Mouse (Mus musculus) kidney, postnatal 0 days (tissue): ENCODE measurements around the gene Wwp2. TPM values are rescaled to one million over a fixed set of nuclear protein-coding genes. Genes with fewer than 3 reads are reported as not detected.

Source experiments
- ATAC-seq: fragments of 200-750 bp; cut with Nextera tagmentation; replicated peaks from 2 replicates; pipeline ENCODE4 v1.8.0; 2017; ENCODE audit warnings: low read depth, moderate number of reproducible peaks, moderate TSS enrichment, moderate library complexity; ENCODE audit not compliant: low FRiP score
- DNase-seq: peaks from one replicate; pipeline ENCODE4 v3.0.0-alpha.2; 2016; ENCODE audit warnings: low spot score
- H3K27ac ChIP-seq: fragments of 300-500 bp; sonication (generic); 2 replicates; pipeline ENCODE4 v1.5.1; 2014; ENCODE audit warnings: mild to moderate bottlenecking
- H3K27me3 ChIP-seq: fragments of 300-500 bp; sonication (generic); 2 replicates; pipeline ENCODE4 v1.6.1; 2014; ENCODE audit warnings: low read length, mixed read lengths; ENCODE audit not compliant: insufficient read depth
- H3K36me3 ChIP-seq: fragments of 300-500 bp; sonication (generic); 2 replicates; pipeline ENCODE4 v1.6.1; 2014; ENCODE audit warnings: low read length, mixed read lengths; ENCODE audit not compliant: insufficient read depth
- H3K4me1 ChIP-seq: fragments of 300-500 bp; sonication (generic); replicated peaks from 2 replicates; pipeline ENCODE4 v1.6.1; 2014; ENCODE audit warnings: antibody characterized with exemption, low read length, mixed read lengths; ENCODE audit not compliant: insufficient read depth
- H3K4me2 ChIP-seq: fragments of 300-500 bp; sonication (generic); 2 replicates; pipeline ENCODE4 v1.6.1; 2014; ENCODE audit warnings: mild to moderate bottlenecking, low read length, moderate library complexity, mixed read lengths
- H3K4me3 ChIP-seq: fragments of 300-500 bp; sonication (generic); replicated peaks from 2 replicates; pipeline ENCODE4 v1.5.1; 2014; ENCODE audit warnings: low read depth, low read length
- H3K9ac ChIP-seq: fragments of 300-500 bp; sonication (generic); 2 replicates; pipeline ENCODE4 v1.6.1; 2014; ENCODE audit warnings: low read depth, low read length
- H3K9me3 ChIP-seq: fragments of 300-500 bp; sonication (generic); replicated peaks from 2 replicates; pipeline ENCODE4 v1.6.1; 2016; ENCODE audit warnings: low read length, inconsistent platforms, mixed read lengths
- CTCF ChIP-seq: IDR thresholded peaks from 2 replicates; pipeline ENCODE4 v1.5.1; 2016; ENCODE audit warnings: antibody characterized with exemption, low read depth, mild to moderate bottlenecking, moderate library complexity
- WGBS: fragments of 180-500 bp; shearing (Covaris S2); extraction: QIAGEN DNeasy Blood & Tissue Kit; methylation state at CpG from one replicate; pipeline ENCODE4 v1.1.7; 2014; 5-methylcytosine and 5-hydroxymethylcytosine counted together
- microRNA counts: library from miRNA; unstranded; fragments of <30 nt; microRNA quantifications from one replicate; lab custom pipeline; 2015
- microRNA-seq: library from miRNA; unstranded; fragments of <30 nt; microRNA quantifications from one replicate; pipeline ENCODE4, GENCODE M21; 2016
- polyA plus RNA-seq: library from polyadenylated mRNA; unstranded; fragments of >200 nt; fragmentation: Nextera tagmentation; extraction: Ambion mirVana; gene quantifications from 2 replicates; pipeline ENCODE4 v1.2.1, GENCODE M21; 2015

The Wwp2 gene
- polyA plus RNA-seq, 1 experiment from 2014 or later = 38.9 TPM

GRCm38 (mm10) chr8:107599691-107600090 is 163.5 kb downstream of the Wwp2 start:
- Histone ChIP-seq H3K4me3 (no peak overlapping the region), H3K4me1 (no peaks in the 10 kb centered on the region), H3K27me3 (no peaks in the 10 kb centered on the region; the same call in 1 of the 2 replicates), H3K9me3 (no peaks in the 10 kb centered on the region), H3K9ac (no peak overlapping the region), H3K4me2 (no peak overlapping the region), H3K36me3 (no peaks in the 10 kb centered on the region), H3K27ac (no peak overlapping the region)
- DNase-seq (no peak), ATAC-seq (no peak)
- 91% methylated on average over 9 of the region's 9 CpGs for WGBS
- TF ChIP-seq CTCF = no peak

- H3K27me3 ChIP-seq = no peaks in the 10 kb centered on the region; the same call in 1 of the 2 replicates
- no peak overlapping the region for H3K9ac ChIP-seq
- H3K4me2 ChIP-seq = no peak overlapping the region
- H3K36me3 ChIP-seq = no peaks in the 10 kb centered on the region
- H3K27ac ChIP-seq = no peak overlapping the region
- H3K4me1 ChIP-seq = no peaks in the 10 kb centered on the region
- no peak overlapping the region for H3K4me3 ChIP-seq
- peak; percentile 83 for TF ChIP-seq CTCF
- no peak for ATAC-seq
- no peaks in the 10 kb centered on the region for H3K9me3 ChIP-seq
- 5% methylated on average over 7 of the region's 7 CpGs for WGBS
- peak; percentile 90 for DNase-seq
Measured at GRCm38 (mm10) chr8:107603026-107603425, 166.9 kb downstream of the Wwp2 start.

MicroRNAs within 50 kb of the gene (microRNA counts, 519-probe panel; counts per million panel counts)
- microRNA mmu-miR-140 (lab: Ali Mortazavi, UCI) = 5,329 counts per million, percentile 86 among the panel's probes with 10 or more counts

Small RNA genes within 50 kb of the gene (microRNA-seq; reads per million reads assigned to microRNA genes)
- gene Mir140 = 3,671 reads per million, percentile 88 among the genes with 10 or more reads in this experiment

Other genes with a start within 250 kb of the Wwp2 start
- gene Nfat5, start 142.9 kb upstream of the Wwp2 start, polyA plus RNA-seq = 16.8 and 17.1 TPM in 2 replicates
- 15.9 and 21.2 TPM in 2 replicates for gene Nqo1, start 33.2 kb upstream of the Wwp2 start, polyA plus RNA-seq
- gene Nob1, start 11.3 kb upstream of the Wwp2 start, polyA plus RNA-seq = 47.5 and 50.0 TPM in 2 replicates
- gene Psmd7, start 152.1 kb downstream of the Wwp2 start, polyA plus RNA-seq = 191 and 204 TPM in 2 replicates